Mouse (Mus musculus) hindbrain, embryonic 11.5 days (tissue): ENCODE results near the gene Gpd1. TPM values are rescaled to one million over a fixed set of nuclear protein-coding genes. Genes with fewer than 3 reads are reported as not detected.

Experiments used
- ATAC-seq: fragments of 200-750 bp; cut with Nextera tagmentation; 2 replicates; pipeline ENCODE4 v1.8.0; 2017; ENCODE audit warnings: mild to moderate bottlenecking, moderate TSS enrichment, moderate library complexity; ENCODE audit not compliant: low FRiP score
- DNase-seq: peaks from one replicate; pipeline ENCODE4 v3.0.0-alpha.2; 2015; ENCODE audit warnings: low spot score
- H3K27ac ChIP-seq: fragments of 300-500 bp; sonication (generic); 2 replicates; pipeline ENCODE4 v1.5.1; 2014; ENCODE audit warnings: mild to moderate bottlenecking, low read depth, low read length
- H3K27me3 ChIP-seq: fragments of 300-500 bp; sonication (generic); 2 replicates; pipeline ENCODE4 v1.6.1; 2014; ENCODE audit warnings: mild to moderate bottlenecking, low read length, moderate library complexity, mixed read lengths; ENCODE audit not compliant: control insufficient read depth, insufficient read depth
- H3K36me3 ChIP-seq: fragments of 300-500 bp; sonication (generic); 2 replicates; pipeline ENCODE4 v1.6.1; 2014; ENCODE audit warnings: mild to moderate bottlenecking, low read length, moderate library complexity, mixed read lengths; ENCODE audit not compliant: control insufficient read depth, insufficient read depth
- H3K4me1 ChIP-seq: fragments of 300-500 bp; sonication (generic); replicated peaks from 2 replicates; pipeline ENCODE4 v1.6.1; 2014; ENCODE audit warnings: low read length, mixed read lengths; ENCODE audit not compliant: control insufficient read depth, insufficient read depth
- H3K4me2 ChIP-seq: fragments of 300-500 bp; sonication (generic); replicated peaks from 2 replicates; pipeline ENCODE4 v1.6.1; 2014; ENCODE audit warnings: mild to moderate bottlenecking, low read depth, low read length
- H3K4me3 ChIP-seq: fragments of 300-500 bp; sonication (generic); 2 replicates; pipeline ENCODE4 v1.5.1; 2014; ENCODE audit warnings: low read depth, low read length
- H3K9ac ChIP-seq: fragments of 300-500 bp; sonication (generic); 2 replicates; pipeline ENCODE4 v1.6.1; 2014; ENCODE audit warnings: low read depth, low read length
- H3K9me3 ChIP-seq: fragments of 300-500 bp; sonication (generic); 2 replicates; pipeline ENCODE4 v1.6.1; 2016; ENCODE audit warnings: low read length; ENCODE audit not compliant: control insufficient read depth
- WGBS: fragments of 180-500 bp; shearing (Covaris S2); extraction: QIAGEN DNeasy Blood & Tissue Kit; methylation state at CpG from one replicate; pipeline ENCODE4 v1.1.7; 2014; 5-methylcytosine and 5-hydroxymethylcytosine counted together
- polyA plus RNA-seq: library from polyadenylated mRNA; unstranded; fragments of >200 nt; fragmentation: Nextera tagmentation; extraction: Ambion mirVana; gene quantifications from 2 replicates; pipeline ENCODE4 v1.2.1, GENCODE M21; 2014

The Gpd1 gene
- polyA plus RNA-seq, 1 experiment from 2014 or later: 0.25 TPM

DNA sequence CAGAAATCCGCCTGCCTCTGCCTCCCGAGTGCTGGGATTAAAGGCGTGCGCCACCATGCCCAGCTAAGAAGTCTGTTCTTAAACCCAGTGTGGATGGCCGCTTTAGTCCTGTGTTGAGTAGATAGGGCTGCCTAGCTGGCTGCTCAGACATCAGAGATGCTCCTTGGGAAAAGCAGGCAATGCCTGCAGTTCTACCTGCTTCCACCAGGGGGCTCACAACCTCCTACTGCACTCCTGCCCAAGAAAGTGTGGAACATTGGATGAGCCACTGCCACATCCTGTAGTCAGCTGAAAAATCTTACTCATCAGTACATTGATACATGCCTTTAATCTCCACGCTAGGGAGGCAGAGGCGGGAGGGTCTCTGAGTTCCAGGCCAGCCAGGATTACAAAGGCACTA, 2.5 kb upstream of the Gpd1 start:
- Histone ChIP-seq H3K9me3 (no peaks in the 10 kb centered on the region), H3K27ac (no peak overlapping the region), H3K36me3 (peaks cover 22% of the 10 kb centered on the region), H3K4me3 (no peak overlapping the region), H3K4me2 (no peak overlapping the region), H3K4me1 (no peaks in the 10 kb centered on the region), H3K9ac (no peak overlapping the region), H3K27me3 (no peaks in the 10 kb centered on the region)
- 51% methylated on average over 7 of the region's 7 CpGs for WGBS
- ATAC-seq (peak; percentile 52), DNase-seq (peak; percentile 86)

DNA sequence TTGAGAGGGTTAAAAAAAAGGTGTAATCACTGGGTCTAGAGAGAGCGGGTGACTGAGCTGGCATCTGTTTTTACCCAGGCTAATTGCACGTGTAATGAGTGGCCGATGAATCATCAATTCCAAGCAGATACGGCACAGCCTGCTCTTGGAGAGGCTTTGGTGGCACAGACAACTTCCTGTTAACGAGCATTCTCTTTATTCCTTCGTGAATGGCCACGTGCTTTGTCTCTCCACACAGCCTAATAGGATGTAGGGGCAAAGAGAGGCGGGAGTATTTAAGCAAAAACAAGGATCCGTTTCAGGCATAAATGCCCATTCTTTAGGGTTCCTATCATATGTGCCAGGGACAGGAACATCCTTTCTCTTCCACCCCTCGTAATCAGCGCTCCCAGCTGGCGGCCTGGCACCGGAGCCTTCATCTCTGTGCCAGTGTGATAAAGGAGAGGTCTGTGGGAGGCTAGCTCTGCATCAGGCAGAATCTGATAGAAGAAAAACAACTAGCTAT, 1.9 kb upstream of the Gpd1 start:
- H3K9ac ChIP-seq: no peak overlapping the region
- no peak for DNase-seq
- H3K27ac ChIP-seq: no peak overlapping the region
- H3K9me3 ChIP-seq: no peaks in the 10 kb centered on the region
- WGBS: 90% methylated on average over 13 of the region's 13 CpGs
- H3K36me3 ChIP-seq: peaks cover 19% of the 10 kb centered on the region
- H3K4me3 ChIP-seq: no peak overlapping the region
- no peak; the same call in 1 of the 2 replicates for ATAC-seq
- H3K4me2 ChIP-seq: no peak overlapping the region
- H3K27me3 ChIP-seq: no peaks in the 10 kb centered on the region
- no peaks in the 10 kb centered on the region for H3K4me1 ChIP-seq

GRCm38 (mm10) chr15:99715982-99716746, 1.2 kb upstream of the Gpd1 start:
- Histone ChIP-seq H3K9me3 (no peaks in the 10 kb centered on the region), H3K4me3 (no peak overlapping the region), H3K9ac (no peak overlapping the region), H3K27ac (no peak overlapping the region), H3K4me1 (no peaks in the 10 kb centered on the region), H3K4me2 (no peak overlapping the region), H3K27me3 (no peaks in the 10 kb centered on the region), H3K36me3 (peaks cover 16% of the 10 kb centered on the region)
- WGBS: 71% methylated on average over 11 of the region's 11 CpGs
- ATAC-seq (no peak), DNase-seq (no peak)

DNA sequence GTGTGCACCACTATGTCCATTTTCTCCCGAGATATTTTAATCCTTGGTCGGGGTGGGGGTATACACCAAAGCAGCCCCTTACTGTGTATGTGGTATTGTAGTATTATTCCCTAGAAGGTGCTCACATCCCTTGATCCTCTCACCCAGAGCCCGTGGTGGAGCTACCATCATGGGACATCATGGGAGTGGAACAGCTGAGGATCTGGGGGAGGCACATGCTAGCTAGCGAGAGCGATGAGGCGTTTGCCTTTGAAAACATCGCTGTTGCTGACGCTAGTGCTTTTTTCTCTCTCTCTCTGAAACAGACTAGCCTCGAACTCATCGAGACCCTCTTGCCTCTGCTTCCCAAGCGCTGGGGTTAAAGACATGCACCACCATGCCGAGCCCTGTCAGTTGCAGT, 501 bp upstream of the Gpd1 start:
- no peak for ATAC-seq
- no peak overlapping the region for H3K4me3 ChIP-seq
- H3K27me3 ChIP-seq: no peaks in the 10 kb centered on the region
- H3K4me2 ChIP-seq: no peak overlapping the region
- H3K9me3 ChIP-seq: no peaks in the 10 kb centered on the region
- peaks cover 12% of the 10 kb centered on the region for H3K36me3 ChIP-seq
- no peak overlapping the region for H3K9ac ChIP-seq
- no peaks in the 10 kb centered on the region for H3K4me1 ChIP-seq
- WGBS: 87% methylated on average over 12 of the region's 12 CpGs
- H3K27ac ChIP-seq: no peak overlapping the region
- no peak for DNase-seq

- Histone ChIP-seq H3K4me1 (peaks cover 5% of the 10 kb centered on the region), H3K4me3 (no peak overlapping the region), H3K4me2 (no peak overlapping the region), H3K27ac (no peak overlapping the region), H3K36me3 (peaks cover 4% of the 10 kb centered on the region; the same call in 1 of the 2 replicates), H3K27me3 (no peaks in the 10 kb centered on the region), H3K9me3 (no peaks in the 10 kb centered on the region), H3K9ac (no peak overlapping the region)
- DNase-seq: no peak
- 83% methylated on average over 9 of the region's 9 CpGs for WGBS
- no peak for ATAC-seq
These were observed 1.2 kb downstream of the Gpd1 start for GRCm38 (mm10) chr15:99718461-99719021.

DNA sequence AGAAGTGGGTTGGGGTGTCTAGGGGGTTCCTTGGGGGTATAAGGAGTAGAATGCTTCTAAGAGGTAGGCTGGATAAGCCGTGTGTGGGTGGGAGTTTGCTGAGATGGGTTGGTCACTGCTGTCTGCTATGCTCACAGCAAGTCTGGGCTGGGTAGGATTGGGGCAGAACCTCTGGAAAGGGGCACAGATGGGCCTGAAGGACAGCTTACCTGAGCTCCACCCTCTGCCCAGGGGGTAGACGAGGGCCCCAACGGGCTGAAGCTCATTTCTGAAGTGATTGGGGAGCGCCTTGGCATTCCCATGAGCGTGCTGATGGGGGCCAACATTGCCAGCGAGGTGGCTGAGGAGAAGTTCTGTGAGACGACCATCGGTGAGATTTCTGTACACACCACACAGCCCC, 2.5 kb downstream of the Gpd1 start:
- Histone ChIP-seq H3K4me2 (no peak overlapping the region), H3K27me3 (no peaks in the 10 kb centered on the region), H3K4me3 (no peak overlapping the region), H3K4me1 (peaks cover 12% of the 10 kb centered on the region), H3K9ac (no peak overlapping the region), H3K36me3 (peaks cover 4% of the 10 kb centered on the region; the same call in 1 of the 2 replicates), H3K9me3 (no peaks in the 10 kb centered on the region), H3K27ac (no peak overlapping the region)
- no peak for DNase-seq
- no peak for ATAC-seq
- 86% methylated on average over 8 of the region's 8 CpGs for WGBS

- Histone ChIP-seq H3K4me2 (no peak overlapping the region), H3K4me3 (no peak overlapping the region), H3K36me3 (peaks cover 4% of the 10 kb centered on the region; the same call in 1 of the 2 replicates), H3K4me1 (peaks cover 12% of the 10 kb centered on the region), H3K27me3 (no peaks in the 10 kb centered on the region), H3K9me3 (no peaks in the 10 kb centered on the region), H3K9ac (no peak overlapping the region), H3K27ac (no peak overlapping the region)
- 80% methylated on average over 25 of the region's 25 CpGs for WGBS
- DNase-seq (no peak), ATAC-seq (no peak)
These were observed 4.8 kb downstream of the Gpd1 start for GRCm38 (mm10) chr15:99721921-99722743.

DNA sequence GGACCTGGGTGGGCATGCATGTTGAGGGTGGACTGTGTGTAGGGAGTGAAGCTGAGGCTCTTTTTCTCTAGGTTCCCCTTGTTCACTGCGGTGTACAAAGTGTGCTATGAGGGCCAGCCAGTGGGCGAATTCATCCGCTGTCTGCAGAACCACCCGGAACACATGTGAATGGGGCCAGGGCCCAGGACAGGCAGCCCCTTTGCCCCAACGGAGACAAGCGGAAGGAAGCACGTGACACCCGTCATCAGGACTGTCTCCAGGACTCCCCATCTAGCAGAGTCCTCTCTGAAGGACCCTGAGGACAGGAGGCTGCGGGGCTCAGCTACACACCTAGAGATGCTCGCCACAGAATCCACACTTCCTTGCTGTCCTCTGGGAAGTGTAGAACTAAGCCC, 5.8 kb downstream of the Gpd1 start:
- Histone ChIP-seq H3K4me2 (no peak overlapping the region), H3K9me3 (no peaks in the 10 kb centered on the region), H3K9ac (0 out of 2 replicates have a peak overlapping the region, but pooled peaks have one; percentile 19), H3K4me1 (peaks cover 12% of the 10 kb centered on the region), H3K4me3 (no peak overlapping the region), H3K27me3 (no peaks in the 10 kb centered on the region), H3K27ac (peak overlapping the region; percentile 59; the same call in 1 of the 2 replicates), H3K36me3 (peaks cover 4% of the 10 kb centered on the region; the same call in 1 of the 2 replicates)
- 51% methylated on average over 10 of the region's 10 CpGs for WGBS
- ATAC-seq (no peak), DNase-seq (no peak)
